Mouse (Mus musculus) cerebellum, adult 2 months (tissue): ENCODE results near the gene Kcnd3. TPM values are rescaled to one million over a fixed set of nuclear protein-coding genes. Genes with fewer than 3 reads are reported as not detected.
A peak's percentile ranks its signal among the peaks of the same experiment; 100 is the strongest.
"Not testable (repeated sequence)": the region's sequence is repeated elsewhere in the genome, so short reads cannot be mapped to it uniquely, and the experiment has no call there.

Experiments
- DNase-seq, 2 experiments: peaks; one replicate each; pipeline ENCODE4 v3.0.0; 2021
- H3K27ac ChIP-seq: fragments of 200-500 bp; 2 replicates; pipeline ENCODE4 v1.5.1; 2012; ENCODE audit warnings: low read length, control low read depth, inconsistent platforms; ENCODE audit not compliant: insufficient read depth
- H3K27me3 ChIP-seq: fragments of 200-500 bp; 2 replicates; pipeline ENCODE4 v1.6.1; 2012; ENCODE audit warnings: inconsistent platforms, mild to moderate bottlenecking, low read length, moderate library complexity; ENCODE audit not compliant: control insufficient read depth, insufficient read depth
- H3K4me1 ChIP-seq: fragments of 200-500 bp; 2 replicates; pipeline ENCODE4 v1.6.1; 2011; ENCODE audit warnings: low read length; ENCODE audit not compliant: control insufficient read depth, insufficient read depth
- H3K4me3 ChIP-seq: fragments of 200-500 bp; replicated peaks from 2 replicates; pipeline ENCODE3; 2011; ENCODE audit warnings: mild to moderate bottlenecking, low read depth, low read length, control low read depth; ENCODE audit not compliant: insufficient read depth
- CTCF ChIP-seq: fragments of 200-500 bp; IDR thresholded peaks from 2 replicates; pipeline ENCODE4 v1.5.1; 2011; ENCODE audit warnings: low read depth, mild to moderate bottlenecking, control low read depth, low read length, moderate library complexity, borderline replicate concordance; ENCODE audit not compliant: insufficient read depth
- POLR2A ChIP-seq: fragments of 200-500 bp; IDR thresholded peaks from 2 replicates; pipeline ENCODE4 v1.6.1; 2011; ENCODE audit warnings: low read length, control low read depth, borderline replicate concordance; ENCODE audit not compliant: insufficient read depth
- WGBS: fragments of 180-500 bp; shearing (Covaris S2); methylation state at CpG from one replicate; pipeline ENCODE4 v1.1.7; 2018; 5-methylcytosine and 5-hydroxymethylcytosine counted together
- polyA plus RNA-seq: library from polyadenylated mRNA; depleted of rRNA; stranded (reverse); fragments of >200 nt; gene quantifications from 2 replicates; pipeline ENCODE4 v1.2.3, GENCODE M21; 2012

The Kcnd3 gene
- polyA plus RNA-seq, 1 experiment, result 29.2 TPM

DNA sequence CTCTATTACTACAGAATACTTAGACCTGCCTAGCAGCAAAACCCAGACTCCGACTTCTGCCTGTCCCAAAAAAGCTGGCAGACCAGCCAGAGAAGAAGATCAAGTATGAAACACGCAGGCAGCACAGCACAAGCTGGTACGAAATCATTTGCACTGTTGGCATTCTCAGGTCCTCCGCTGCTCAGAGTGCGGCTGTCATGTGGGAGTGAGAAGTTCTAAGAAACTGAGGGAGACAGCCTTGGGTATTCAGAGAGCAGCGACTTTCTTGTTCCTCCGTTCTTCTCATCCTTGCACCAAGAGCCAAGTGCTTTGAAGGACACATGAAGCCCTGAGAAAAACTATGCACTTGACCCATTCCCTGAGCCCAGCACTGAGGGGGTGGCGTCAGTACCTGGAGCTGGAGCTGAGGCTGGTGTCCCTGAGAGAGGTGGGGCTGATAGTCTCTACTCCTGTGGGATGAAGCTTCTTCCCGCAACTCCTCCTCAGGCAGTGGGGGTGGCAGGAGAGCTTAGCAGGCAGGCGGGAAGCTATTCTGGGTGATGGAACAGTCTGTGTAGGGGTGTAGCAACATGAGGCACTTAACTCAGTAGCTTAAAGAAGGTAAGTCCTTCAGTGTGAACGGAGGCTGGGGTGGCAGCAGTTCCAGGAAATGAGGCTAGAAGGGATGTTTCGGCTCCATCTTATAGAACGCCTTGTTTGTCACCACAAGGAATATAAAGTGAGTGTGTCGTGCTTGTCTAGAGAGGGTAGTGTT is 241.4 kb downstream of the Kcnd3 start:
- Histone ChIP-seq H3K27me3 (no peaks in the 10 kb centered on the region), H3K4me1 (peaks cover 33% of the 10 kb centered on the region), H3K27ac (no peak overlapping the region), H3K4me3 (no peak overlapping the region)
- TF ChIP-seq POLR2A (no peak), CTCF (no peak)
- peak in 1 of 2 experiments; percentile 33 for DNase-seq
- whole genome bisulfite sequencing, result 82% methylated on average over 14 of the region's 14 CpGs

DNA sequence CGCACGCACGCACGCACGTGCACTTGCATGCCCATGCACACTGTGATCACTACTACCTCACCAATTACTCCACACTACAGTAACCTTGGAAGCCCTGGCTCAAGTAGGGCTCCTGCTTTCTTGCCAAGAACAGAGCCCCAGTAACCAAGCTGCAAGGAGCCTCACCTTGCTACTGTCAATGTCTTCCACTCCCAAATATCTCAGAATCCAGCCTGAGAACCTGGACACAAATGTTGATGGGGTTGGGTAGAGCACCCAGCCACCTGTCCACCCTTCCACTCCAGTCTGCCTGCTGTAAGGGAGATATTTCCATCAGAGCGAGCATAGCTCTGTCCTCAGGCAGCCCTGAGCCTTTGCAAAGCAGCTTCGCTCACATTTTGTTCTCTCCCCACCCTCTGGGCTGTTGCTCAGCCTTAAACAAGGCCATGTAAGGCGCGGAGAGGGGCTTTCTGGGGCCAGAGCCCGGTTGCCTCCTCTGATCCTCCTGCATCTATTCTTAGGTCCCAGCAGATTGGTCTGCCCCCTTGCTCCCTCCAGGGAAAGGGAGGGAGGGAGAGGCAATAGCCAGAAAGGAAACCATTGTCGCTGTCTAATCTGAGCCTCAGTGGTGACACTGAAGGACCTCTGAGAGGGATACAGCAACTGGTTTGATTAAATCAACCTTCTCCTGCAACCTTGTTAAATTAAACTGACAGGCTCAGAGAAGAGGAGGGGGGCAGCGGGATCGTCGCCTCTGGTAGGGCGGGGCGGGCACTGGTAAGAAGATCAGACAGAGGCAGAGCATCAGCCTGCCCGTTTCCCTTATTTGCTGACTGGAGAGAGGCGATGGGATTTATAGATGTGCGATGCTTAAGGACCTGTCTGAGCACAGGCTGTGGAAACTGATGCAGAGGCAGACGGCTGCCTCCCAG is 243.6 kb downstream of the Kcnd3 start:
- WGBS, result 13% methylated on average over 20 of the region's 20 CpGs
- TF ChIP-seq POLR2A (no peak), CTCF (no peak)
- H3K4me3 ChIP-seq, result no peak overlapping the region
- peak; percentile 60 to 72 for DNase-seq
- peaks cover 38% of the 10 kb centered on the region for H3K4me1 ChIP-seq
- no peaks in the 10 kb centered on the region for H3K27me3 ChIP-seq
- H3K27ac ChIP-seq, result peak overlapping the region; percentile 78

DNA sequence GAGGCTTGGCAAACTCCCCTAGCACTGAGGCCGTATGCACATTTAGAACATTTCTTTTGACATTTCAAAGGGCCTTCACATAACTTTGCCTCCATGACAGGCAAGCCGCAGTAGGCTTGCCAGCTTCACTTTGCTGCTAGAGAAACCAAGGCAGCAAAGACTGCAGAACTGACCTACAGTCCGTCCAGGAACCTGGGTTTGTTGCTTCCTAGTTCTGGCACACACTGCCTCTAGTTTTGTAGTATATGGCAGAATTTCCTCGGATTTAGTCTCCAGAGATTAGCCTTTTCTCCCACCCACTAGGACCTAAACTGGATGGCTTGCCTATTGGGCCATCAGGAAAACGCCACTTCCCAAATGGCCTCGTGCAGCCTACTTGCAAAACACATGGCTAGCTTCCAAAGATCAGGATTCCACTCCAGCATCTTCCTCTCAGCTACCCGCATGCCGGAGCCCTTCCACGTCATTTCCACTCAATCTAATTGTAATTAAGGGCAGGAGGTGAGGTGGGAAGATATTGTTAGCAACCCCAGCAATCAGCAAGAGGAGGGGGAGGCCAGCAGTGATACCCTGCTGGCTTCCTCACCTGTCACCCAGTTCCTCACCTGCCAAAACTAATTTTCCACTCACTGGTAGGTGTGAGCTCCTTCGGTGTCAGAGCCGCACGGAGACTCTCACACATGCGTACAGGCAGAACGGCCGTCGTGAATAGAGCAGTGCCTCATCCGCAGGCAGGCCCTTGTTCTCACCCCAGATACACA is 244.4 kb downstream of the Kcnd3 start:
- H3K4me1 ChIP-seq, result peaks cover 38% of the 10 kb centered on the region
- 24% methylated on average over 17 of the region's 17 CpGs for WGBS
- peak; percentile 65 to 79 for DNase-seq
- no peak overlapping the region for H3K4me3 ChIP-seq
- H3K27me3 ChIP-seq, result no peaks in the 10 kb centered on the region
- H3K27ac ChIP-seq, result peak overlapping the region; percentile 78; the same call in 1 of the 2 replicates
- TF ChIP-seq CTCF, result no peak
- TF ChIP-seq POLR2A, result no peak

DNA sequence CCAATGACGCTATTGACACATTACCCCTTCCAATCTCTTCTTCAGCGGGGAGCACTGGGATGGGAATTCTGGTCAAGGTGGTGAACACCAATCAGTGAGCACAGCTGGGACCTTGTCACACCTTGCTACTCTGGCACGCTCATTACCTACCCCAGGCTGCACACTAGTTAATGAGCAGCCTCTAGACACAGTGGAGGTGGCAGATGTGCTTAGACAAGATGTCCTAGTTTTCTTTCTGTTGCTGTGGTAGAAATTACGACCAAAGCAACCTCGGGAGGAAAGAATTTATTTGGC is 245.0 kb downstream of the Kcnd3 start:
- WGBS, result 79% methylated on average over 5 of the region's 5 CpGs
- H3K4me1 ChIP-seq, result peaks cover 38% of the 10 kb centered on the region
- no peaks in the 10 kb centered on the region for H3K27me3 ChIP-seq
- H3K27ac ChIP-seq, result no peak overlapping the region
- no peak for TF ChIP-seq CTCF
- TF ChIP-seq POLR2A, result no peak
- no peak overlapping the region for H3K4me3 ChIP-seq
- no peak for DNase-seq

DNA sequence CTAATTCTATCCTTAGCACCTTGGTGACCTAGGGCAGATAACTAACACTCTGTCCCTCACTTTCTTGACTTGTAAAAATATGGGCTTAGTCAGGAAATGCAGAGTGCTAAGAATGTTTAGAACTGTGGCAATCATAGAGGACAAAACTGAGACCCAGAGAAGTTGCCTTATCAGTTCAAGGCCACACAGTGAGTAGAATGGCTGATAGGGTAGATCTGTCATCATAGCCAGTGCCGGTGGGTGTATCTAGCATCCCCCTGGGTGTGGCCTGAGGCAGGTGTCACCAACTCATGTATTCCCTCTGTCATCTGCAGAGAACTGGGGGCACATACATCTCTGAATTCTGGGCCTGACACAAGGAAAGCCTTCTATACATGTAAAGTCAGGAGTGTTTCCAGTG is 246.2 kb downstream of the Kcnd3 start:
- TF ChIP-seq CTCF (no peak), POLR2A (no peak)
- DNase-seq, result no peak
- H3K4me1 ChIP-seq, result peaks cover 38% of the 10 kb centered on the region
- no peak overlapping the region for H3K4me3 ChIP-seq
- WGBS, result 95% methylated on average over 1 of the region's 1 CpGs
- H3K27ac ChIP-seq, result no peak overlapping the region
- no peaks in the 10 kb centered on the region for H3K27me3 ChIP-seq

DNA sequence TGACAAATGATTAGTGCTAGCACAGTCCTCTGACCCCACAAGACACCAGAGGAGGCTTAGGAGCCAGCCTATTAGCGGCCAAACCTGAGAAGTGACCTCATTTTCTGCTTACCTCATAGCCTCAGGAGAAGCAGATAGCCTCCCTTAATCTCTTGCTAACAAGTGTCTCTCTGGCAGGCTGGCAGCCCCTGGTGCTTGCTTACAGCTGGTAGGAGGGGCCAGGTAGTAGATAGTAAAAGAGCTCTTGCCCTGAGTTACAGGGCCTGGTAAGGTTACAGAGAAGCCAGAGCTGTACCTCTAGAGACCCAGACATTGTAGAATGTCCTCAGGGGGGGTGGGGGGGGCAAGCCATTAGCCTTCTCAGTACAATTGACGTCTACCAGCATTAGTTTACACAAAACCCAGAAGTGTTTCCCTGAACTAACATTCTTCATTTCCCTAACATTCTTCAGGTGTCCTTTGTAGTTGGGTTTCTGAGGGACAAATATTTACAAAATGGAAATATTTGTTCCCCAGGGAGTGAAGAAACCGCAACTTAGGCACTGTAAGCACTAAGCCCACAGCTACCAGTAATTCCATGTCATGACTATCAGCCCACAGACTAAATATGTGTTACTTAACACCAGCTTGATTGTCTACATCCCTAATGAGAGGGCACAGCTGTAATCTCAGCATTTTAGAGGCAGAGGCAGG is 247.3 kb downstream of the Kcnd3 start:
- Histone ChIP-seq H3K4me3 (no peak overlapping the region), H3K4me1 (peaks cover 31% of the 10 kb centered on the region), H3K27me3 (no peaks in the 10 kb centered on the region), H3K27ac (no peak overlapping the region; the same call in 1 of the 2 replicates)
- WGBS, result 82% methylated on average over 3 of the region's 3 CpGs
- no peak for DNase-seq
- TF ChIP-seq CTCF, result no peak
- TF ChIP-seq POLR2A, result no peak

DNA sequence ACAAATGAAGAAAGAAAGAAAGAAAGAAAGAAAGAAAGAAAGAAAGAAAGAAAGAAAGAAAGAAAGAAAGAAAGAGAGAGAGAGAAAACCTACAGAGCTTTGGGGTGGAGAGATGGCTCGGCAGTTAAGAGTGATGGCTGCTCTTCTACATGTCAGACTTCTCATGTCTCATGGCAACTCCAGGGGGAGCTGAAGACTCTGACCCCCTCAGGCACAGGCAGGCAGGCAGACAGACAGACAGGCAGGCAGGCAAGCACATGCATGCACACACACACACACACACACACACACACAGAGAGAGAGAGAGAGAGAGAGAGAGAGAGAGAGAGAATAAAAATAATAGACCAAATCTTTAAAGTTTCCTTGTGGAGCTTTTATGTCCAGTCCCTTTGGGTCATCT is 248.7 kb downstream of the Kcnd3 start:
- peaks cover 18% of the 10 kb centered on the region; the same call in 1 of the 2 replicates for H3K4me1 ChIP-seq
- WGBS, result 85% methylated on average over 1 of the region's 1 CpGs
- H3K27ac ChIP-seq, H3K4me3 ChIP-seq, DNase-seq, H3K27me3 ChIP-seq: not testable (repeated sequence)
